Comparison of ENCODE assay signal across 30 mouse cellular contexts in genomic region chr2:121184142-121184541, GRCm38 (mm10).
"Had no signal": no experiment of that assay in that cellular context is flagged by ENCODE, and none has a peak within 500 bp of the region (broad histone marks: within the 10 kb centered on the region; RNA-seq: fewer than 3 reads in every experiment).

No protein-coding gene starts in this region.

- H3K27me3 ChIP-seq: limb, embryonic 12.5 days; limb, embryonic 13.5 days; limb, embryonic 15.5 days; liver, embryonic 12.5 days; liver, embryonic 13.5 days; liver, embryonic 15.5 days; lung, embryonic 15.5 days; megakaryocyte, embryonic 14.5 days; midbrain, embryonic 12.5 days; midbrain, embryonic 13.5 days; midbrain, embryonic 15.5 days; neural tube, embryonic 12.5 days had no signal

- H3K27ac ChIP-seq: left cerebral cortex, adult 2 months; limb, embryonic 12.5 days; limb, embryonic 13.5 days; limb, embryonic 15.5 days; liver, embryonic 12.5 days; liver, embryonic 13.5 days; liver, embryonic 14.5 days; liver, embryonic 15.5 days; lung, embryonic 15.5 days; macrophage; midbrain, embryonic 10.5 days; midbrain, embryonic 12.5 days; midbrain, embryonic 13.5 days; midbrain, embryonic 15.5 days; neural tube, embryonic 12.5 days had no signal

- DNase-seq: left cerebral cortex, postnatal 4 days; liver; liver, embryonic 13.5 days; liver, postnatal 0 days; lung, adult 18-20 months; lung, adult 2 months; lung, embryonic 14.5 days; lung, postnatal 10 days; lung, postnatal 14 days; lung, postnatal 36 days; lung, postnatal 4 days had no signal

- H3K4me1 ChIP-seq: limb, embryonic 12.5 days; limb, embryonic 13.5 days; limb, embryonic 15.5 days; liver, embryonic 12.5 days; liver, embryonic 13.5 days; liver, embryonic 15.5 days; lung, embryonic 15.5 days; midbrain, embryonic 10.5 days; midbrain, embryonic 12.5 days; midbrain, embryonic 13.5 days; midbrain, embryonic 15.5 days; neural tube, embryonic 12.5 days had no signal

- H3K4me2 ChIP-seq: limb, embryonic 12.5 days; limb, embryonic 13.5 days; limb, embryonic 15.5 days; liver, embryonic 11.5 days; liver, embryonic 12.5 days; liver, embryonic 13.5 days; liver, embryonic 15.5 days; lung, embryonic 14.5 days; lung, embryonic 15.5 days; midbrain, embryonic 12.5 days; midbrain, embryonic 13.5 days; midbrain, embryonic 15.5 days; neural tube, embryonic 12.5 days had no signal

- H3K9me3 ChIP-seq: limb, embryonic 12.5 days; limb, embryonic 13.5 days; limb, embryonic 15.5 days; liver, embryonic 12.5 days; liver, embryonic 13.5 days; liver, embryonic 15.5 days; lung, embryonic 15.5 days; megakaryocyte, embryonic 14.5 days; midbrain, embryonic 10.5 days; midbrain, embryonic 12.5 days; midbrain, embryonic 13.5 days; midbrain, embryonic 15.5 days; neural tube, embryonic 12.5 days had no signal

- H3K4me3 ChIP-seq: left cerebral cortex, adult 2 months; limb, embryonic 12.5 days; limb, embryonic 13.5 days; limb, embryonic 15.5 days; liver, embryonic 12.5 days; liver, embryonic 13.5 days; liver, embryonic 15.5 days; lung, embryonic 15.5 days; megakaryocyte, embryonic 14.5 days; midbrain, embryonic 10.5 days; midbrain, embryonic 12.5 days; midbrain, embryonic 13.5 days; midbrain, embryonic 15.5 days; myocyte; neural tube, embryonic 12.5 days had no signal

- ATAC-seq: liver, embryonic 12.5 days; liver, postnatal 0 days; lung, postnatal 0 days; midbrain, embryonic 13.5 days; midbrain, embryonic 15.5 days; midbrain, embryonic 16.5 days had no signal

- H3K9ac ChIP-seq: limb, embryonic 12.5 days; limb, embryonic 13.5 days; limb, embryonic 15.5 days; liver, embryonic 12.5 days; liver, embryonic 13.5 days; liver, embryonic 14.5 days; liver, embryonic 15.5 days; liver, postnatal 0 days; lung, embryonic 14.5 days; lung, embryonic 15.5 days; midbrain, embryonic 12.5 days; midbrain, embryonic 13.5 days; midbrain, embryonic 15.5 days; neural tube, embryonic 12.5 days had no signal
